Comparison of ENCODE assay signal across 21 mouse cellular contexts in the genomic region with DNA sequence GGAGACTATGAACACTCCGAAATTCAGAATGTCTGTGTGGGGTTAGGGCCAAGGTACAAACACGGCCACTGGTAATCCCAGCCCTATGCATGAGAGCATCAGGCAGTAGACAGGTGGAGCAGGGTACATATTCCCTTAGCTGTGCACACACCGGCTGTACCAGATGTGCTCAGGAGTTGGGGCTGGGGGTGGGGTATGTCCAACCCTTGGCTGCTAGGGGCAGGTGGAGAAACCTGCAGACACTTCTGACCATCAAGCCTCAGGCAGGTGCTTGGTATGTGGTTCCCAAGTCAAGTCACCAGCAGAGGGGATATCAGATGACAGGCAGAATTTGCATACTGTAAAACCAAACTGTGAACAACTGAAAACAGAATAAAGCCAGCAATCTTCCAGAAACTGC.
DNase-seq lines count a peak whose midpoint lies in the region; TF ChIP-seq lines count a peak whose summit lies in the region.
"Had no signal": no experiment of that assay in that cellular context is flagged by ENCODE, and none has a peak within 500 bp of the region (broad histone marks: within the 10 kb centered on the region; RNA-seq: fewer than 3 reads in every experiment).

No protein-coding gene starts in this region.

- no peak overlapping the region for H3K4me3 ChIP-seq in CH12.LX (replicated peaks in 1 of 3; ENCODE audit: low read depth in 2 of 3, low read length in 2 of 3, poor library complexity in 1 of 3)
- H3K4me3 ChIP-seq: embryonic facial prominence, embryonic 12.5 days; embryonic facial prominence, embryonic 15.5 days; erythroblast, embryonic 14.5 days; forebrain, embryonic 10.5 days; forebrain, embryonic 12.5 days had no signal

- no peaks in the 10 kb centered on the region for H3K27me3 ChIP-seq in CH12.LX (replicated peaks)
- H3K27me3 ChIP-seq: embryonic facial prominence, embryonic 12.5 days; embryonic facial prominence, embryonic 15.5 days; forebrain, embryonic 12.5 days had no signal

- peaks cover 10% of the 10 kb centered on the region for H3K9me3 ChIP-seq in CH12.LX (replicated peaks; ENCODE audit: low read length)
- H3K9me3 ChIP-seq: embryonic facial prominence, embryonic 15.5 days; forebrain, embryonic 10.5 days; forebrain, embryonic 12.5 days had no signal

- in situ Hi-C loops in CH12.LX (cut with MboI; ENCODE audit: low pct_ligation_motif_present, low pct_unique_long_range_greater_than_20kb, low sequenced_read_pairs): loop anchor here (25.0 kb wide), 1 partner anchor 458 kb away; no protein-coding TSS in a partner anchor

- no peaks in the 10 kb centered on the region; the same call in 1 of the 2 replicates for H3K79me2 ChIP-seq in CH12.LX (replicated peaks; ENCODE audit: control insufficient read depth, extremely low read depth, insufficient read depth, poor library complexity, severe bottlenecking)

- no peak for TF ChIP-seq RAD21 in CH12.LX (IDR thresholded peaks at IDR 0.05; ENCODE audit: low read depth, low read length)

- no peak overlapping the region for H3K4me2 ChIP-seq in CH12.LX (ENCODE audit: insufficient read depth, low read depth, poor library complexity, severe bottlenecking)
- H3K4me2 ChIP-seq: embryonic facial prominence, embryonic 12.5 days; embryonic facial prominence, embryonic 15.5 days; forebrain, embryonic 12.5 days had no signal

- TF ChIP-seq POLR2A in CH12.LX (IDR thresholded peaks at IDR 0.05; ENCODE audit: low read depth, low read length): no peak

- H3K9ac ChIP-seq in CH12.LX (ENCODE audit: insufficient read depth, low read depth): no peak overlapping the region
- H3K9ac ChIP-seq: embryonic facial prominence, embryonic 12.5 days; embryonic facial prominence, embryonic 15.5 days; forebrain, embryonic 12.5 days had no signal

- TF ChIP-seq EP300 in CH12.LX (IDR thresholded peaks at IDR 0.05; ENCODE audit: low read length): 0 out of 2 replicates have a peak, but pooled peaks have one; percentile 44

- peak; percentile 5 for DNase-seq in kidney, postnatal 10 days
- no peak for DNase-seq in kidney, postnatal 36 days
- DNase-seq in CH12.LX (ENCODE audit: extremely low read depth): peak; percentile 50
- no peak for DNase-seq in lung, postnatal 36 days
- DNase-seq in ovary, postnatal 14 days (ENCODE audit: low spot score): no peak
- DNase-seq: adrenal gland, adult 2 months; adrenal gland, postnatal 10 days; adrenal gland, postnatal 25 days; B cell, adult 2 months; cerebellum, adult 11 months; cerebellum, adult 18-20 months; cerebellum, adult 8-10 months; cerebellum, adult 9-11 months; cerebellum, postnatal 14 days; cerebellum, postnatal 36 days; embryo, embryonic 11 days had no signal

- H3K27ac ChIP-seq in CH12.LX (ENCODE audit: insufficient read depth, low read depth): no peak overlapping the region; the same call in 1 of the 2 replicates
- H3K27ac ChIP-seq: embryonic facial prominence, embryonic 12.5 days; embryonic facial prominence, embryonic 15.5 days; forebrain, embryonic 10.5 days; forebrain, embryonic 12.5 days had no signal

- no peak for TF ChIP-seq CTCF in CH12.LX (conservative IDR thresholded peaks at IDR 0.05 in 1 of 2, IDR thresholded peaks at IDR 0.05 in 1 of 2; ENCODE audit: low read depth in 2 of 2, low read length in 2 of 2)

- peaks cover 10 to 27% of the 10 kb centered on the region in 2 experiments for H3K4me1 ChIP-seq in CH12.LX (ENCODE audit: control insufficient read depth in 1 of 2, insufficient read depth in 2 of 2)
- H3K4me1 ChIP-seq: embryonic facial prominence, embryonic 12.5 days; embryonic facial prominence, embryonic 15.5 days; forebrain, embryonic 10.5 days; forebrain, embryonic 12.5 days had no signal

- peaks cover 55 to 67% of the 10 kb centered on the region in 2 experiments for H3K36me3 ChIP-seq in CH12.LX (replicated peaks in 1 of 2; ENCODE audit: control insufficient read depth in 1 of 2, insufficient read depth in 1 of 2, low read length in 1 of 2)
- H3K36me3 ChIP-seq: embryonic facial prominence, embryonic 12.5 days had no signal

- dilution Hi-C loops in CH12.LX (cut with MboI; ENCODE audit: extremely low pct_ligation_motif_present, extremely low pct_unique_long_range_greater_than_20kb, low sequenced_read_pairs): no loop called here

TF ChIP-seq in CH12.LX, 34 proteins besides CTCF, POLR2A, EP300 and RAD21:
- no peak for TF ChIP-seq ZKSCAN1 (IDR thresholded peaks at IDR 0.05; ENCODE audit: borderline replicate concordance, low read depth, low read length)
- TF ChIP-seq ZMIZ1 (IDR thresholded peaks at IDR 0.05; ENCODE audit: low read depth, low read length): no peak
- no peak for TF ChIP-seq MXI1 (IDR thresholded peaks at IDR 0.05; ENCODE audit: low read depth, low read length)
- TF ChIP-seq CHD2 (IDR thresholded peaks at IDR 0.05; ENCODE audit: low read length): no peak
- no peak for TF ChIP-seq USF2 (conservative IDR thresholded peaks at IDR 0.05; ENCODE audit: low read depth, low read length)
- no peak for TF ChIP-seq GABPA (IDR thresholded peaks at IDR 0.05; ENCODE audit: insufficient replicate concordance, low read depth, low read length)
- TF ChIP-seq RCOR1 (conservative IDR thresholded peaks at IDR 0.05; ENCODE audit: low read depth, low read length): no peak
- no peak for TF ChIP-seq NELFE (IDR thresholded peaks at IDR 0.05; ENCODE audit: low read depth, low read length)
- TF ChIP-seq USF1 (IDR thresholded peaks at IDR 0.05; ENCODE audit: low read depth, low read length): no peak
- TF ChIP-seq E2F4 (IDR thresholded peaks at IDR 0.05; ENCODE audit: insufficient replicate concordance, low read depth, low read length): no peak
- TF ChIP-seq MYC (IDR thresholded peaks at IDR 0.05; ENCODE audit: low read depth, low read length): no peak
- TF ChIP-seq MAZ (IDR thresholded peaks at IDR 0.05; ENCODE audit: low read depth, low read length): no peak
- TF ChIP-seq JUND (conservative IDR thresholded peaks at IDR 0.05; ENCODE audit: low read depth, low read length): no peak
- TF ChIP-seq BHLHE40 (IDR thresholded peaks at IDR 0.05; ENCODE audit: low read depth, low read length): peak; percentile 72
- TF ChIP-seq TCF12 (IDR thresholded peaks at IDR 0.05; ENCODE audit: low read depth, low read length): peak; percentile 73; the same call in 1 of the 2 replicates
- no peak for TF ChIP-seq UBTF (IDR thresholded peaks at IDR 0.05; ENCODE audit: low read depth, low read length)
TF ChIP-seq in CH12.LX: peak in this region for 2.

Comparison
In these comparisons a context has a peak if more than half of its experiments do, and no peak if none do; other contexts are left out.
1. DNase-seq: peak in kidney, postnatal 10 days (single experiment) and CH12.LX (single experiment); none in kidney, postnatal 36 days (0 of 2), lung, postnatal 36 days (single experiment) and ovary, postnatal 14 days (single experiment).